Mouse (Mus musculus) megakaryocyte, embryonic 14.5 days (primary cell): Measurements from ENCODE around the gene Naa16.

Source experiments
- FLI1 ChIP-seq: IDR thresholded peaks from 2 replicates; pipeline ENCODE4 v1.6.1; 2012; ENCODE audit warnings: low read length, inconsistent platforms, mixed read lengths
- GATA1 ChIP-seq: IDR thresholded peaks from 3 replicates; pipeline ENCODE4 v1.6.1; 2012; ENCODE audit warnings: mixed read lengths, low read length, inconsistent platforms, borderline replicate concordance

DNA sequence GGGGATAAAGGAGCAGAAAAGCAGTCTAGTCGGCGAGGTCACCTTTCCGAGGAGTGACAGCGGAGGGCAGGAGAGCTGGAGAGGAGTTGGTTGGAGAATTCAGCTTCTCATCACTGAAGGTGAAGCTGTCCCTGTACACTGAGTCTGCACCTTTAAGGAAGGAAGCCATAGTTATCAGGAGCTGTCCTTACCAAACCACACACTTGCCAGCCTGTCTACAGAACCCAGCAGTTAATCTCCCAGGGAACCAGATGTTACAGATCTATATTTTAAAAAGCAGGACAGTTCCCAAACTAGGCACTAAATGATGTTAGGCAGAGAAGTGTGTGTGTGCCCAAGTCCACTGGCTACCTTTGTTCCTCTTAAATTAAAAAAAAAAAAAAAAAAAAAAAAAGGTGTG lies 98.9 kb downstream of the Naa16 start:
- no peak for TF ChIP-seq GATA1
- TF ChIP-seq FLI1, result no peak
